Mouse (Mus musculus): ENCODE measurements around the gene Slc41a3.
A peak's percentile ranks its signal among the peaks of the same experiment; 100 is the strongest.

Slc41a3 gene

DNA sequence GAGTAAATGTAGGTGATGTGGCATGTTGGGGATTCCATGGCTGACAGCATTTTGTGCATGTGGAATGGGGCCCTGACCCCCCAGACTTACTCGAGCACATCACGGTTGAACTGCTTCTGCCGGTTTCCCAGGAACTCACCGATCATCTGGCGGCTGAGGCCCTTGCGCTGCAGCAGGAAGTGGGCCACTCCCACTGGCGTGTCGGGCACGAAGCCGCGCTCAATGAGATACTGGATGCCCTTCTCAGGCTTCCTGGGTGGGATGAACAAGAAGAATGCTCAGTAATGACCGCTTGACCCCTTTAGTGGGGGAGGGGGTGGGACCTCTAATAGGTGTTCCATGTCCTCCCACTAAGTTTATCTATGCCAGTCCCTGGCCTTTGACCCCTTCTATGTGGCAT lies 75.9 kb downstream of the Slc41a3 start:
- no peak for DNase-seq (ENCODE audit: low read depth, low spot score)

- DNase-seq (ENCODE audit: low read depth, low spot score) = peak; percentile 68
Measured at GRCm38 (mm10) chr6:90683831-90684532, 79.5 kb downstream of the Slc41a3 start.

DNA sequence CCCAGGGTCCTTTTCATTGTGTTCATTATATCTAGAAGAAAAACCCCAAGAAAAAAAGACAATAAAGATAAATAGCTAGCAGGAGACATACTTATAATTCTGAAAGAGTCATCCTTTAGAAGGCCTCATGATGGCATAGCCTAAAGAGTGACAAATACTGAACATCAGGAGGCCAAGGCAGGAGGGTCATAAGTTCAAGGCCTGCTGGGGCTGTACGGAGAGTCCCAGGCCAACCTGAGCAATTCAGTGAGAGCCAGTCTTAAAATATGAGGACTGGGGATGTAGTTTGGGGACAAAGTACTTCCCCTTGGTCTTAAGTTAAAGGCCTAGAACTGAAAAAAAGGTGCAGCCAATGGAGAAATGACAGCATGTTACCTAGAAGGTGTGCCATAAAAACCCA lies 82.3 kb downstream of the Slc41a3 start:
- no peak for DNase-seq (ENCODE audit: low read depth, low spot score)

- DNase-seq (ENCODE audit: low read depth, low spot score) = no peak
Measured at GRCm38 (mm10) chr6:90688003-90688402, 83.5 kb downstream of the Slc41a3 start.

DNA sequence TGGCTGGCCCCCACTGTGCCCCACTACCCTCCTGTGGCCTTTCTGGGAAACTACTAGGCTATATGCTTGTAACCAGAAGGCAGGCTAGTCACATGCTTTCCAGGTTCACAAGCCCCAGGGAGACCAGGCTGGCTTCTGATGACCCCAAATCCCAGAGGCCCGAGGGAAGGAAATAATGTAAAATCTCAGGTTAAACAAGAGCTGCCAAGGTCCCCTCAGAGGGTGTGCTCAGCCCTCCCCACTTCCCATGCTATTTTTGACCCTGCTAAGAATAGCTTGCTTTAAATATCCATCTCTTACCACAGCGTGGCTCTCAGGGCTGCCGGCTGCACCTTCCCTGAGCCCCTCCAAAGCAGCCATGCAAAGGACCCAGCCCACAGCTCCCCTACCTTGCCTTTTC lies 84.2 kb downstream of the Slc41a3 start:
- no peak for DNase-seq (ENCODE audit: low read depth, low spot score)

- no peak for DNase-seq (ENCODE audit: low read depth, low spot score)
Measured at GRCm38 (mm10) chr6:90689500-90689899, 85.0 kb downstream of the Slc41a3 start.

GRCm38 (mm10) chr6:90691935-90692334 lies 87.4 kb downstream of the Slc41a3 start:
- DNase-seq (ENCODE audit: low read depth, low spot score) = no peak

DNA sequence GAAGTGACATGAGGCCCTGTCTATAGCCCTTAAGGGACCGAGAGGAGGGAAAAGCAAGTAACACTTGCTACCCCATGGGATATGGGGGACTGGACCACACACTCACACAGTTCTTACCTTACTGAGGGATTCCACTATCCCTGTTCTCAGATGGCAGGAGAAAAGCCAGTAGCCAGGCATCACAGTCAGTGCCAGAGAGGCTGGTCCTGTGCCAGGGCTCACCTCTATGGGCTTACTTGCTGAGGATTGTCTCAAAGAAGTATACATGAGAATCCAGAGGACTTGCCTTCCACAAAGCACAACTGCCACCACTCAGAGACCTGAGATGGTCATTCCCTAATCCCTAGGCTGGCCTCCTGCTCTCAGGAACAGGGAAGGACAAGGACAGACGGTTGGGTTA lies 87.9 kb downstream of the Slc41a3 start:
- DNase-seq (ENCODE audit: low read depth, low spot score) = no peak

DNA sequence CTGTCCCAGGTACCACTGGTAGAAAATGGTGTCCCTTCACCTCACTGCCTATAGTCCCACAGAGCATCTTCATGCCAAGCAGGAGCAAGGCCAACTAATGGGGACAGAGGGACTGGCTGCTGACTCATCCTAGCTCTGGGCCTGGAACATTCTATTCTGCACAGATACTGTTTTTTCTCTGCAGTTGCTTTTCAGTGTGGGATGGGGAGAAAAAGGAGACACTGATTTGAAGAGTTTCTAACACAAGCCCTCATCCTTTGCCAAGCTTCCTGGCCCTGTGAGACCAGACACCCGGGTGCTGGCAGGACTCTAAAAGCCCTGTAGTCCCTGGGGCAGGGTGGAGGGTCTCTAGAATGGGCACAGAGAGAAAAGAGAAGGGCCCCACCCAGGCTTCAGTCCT lies 91.2 kb downstream of the Slc41a3 start:
- no peak for DNase-seq (ENCODE audit: low read depth, low spot score)

All from R1 (cell line).